Mouse (Mus musculus) midbrain, embryonic 14.5 days (tissue): ENCODE measurements around the gene Wnt3a. TPM values are rescaled to one million over a fixed set of nuclear protein-coding genes. Genes with fewer than 3 reads are reported as not detected.
A peak's percentile ranks its signal among the peaks of the same experiment; 100 is the strongest.

Experiments used
- ATAC-seq: fragments of 200-750 bp; cut with Nextera tagmentation; 2 replicates; pipeline ENCODE4 v1.8.0; 2017; ENCODE audit warnings: moderate number of reproducible peaks, moderate library complexity; ENCODE audit not compliant: low FRiP score, low TSS enrichment
- DNase-seq: peaks from one replicate; pipeline ENCODE4 v3.0.0-alpha.2; 2015
- H3K27ac ChIP-seq: fragments of 300-500 bp; sonication (generic); replicated peaks from 2 replicates; pipeline ENCODE4 v1.5.1; 2014; ENCODE audit warnings: mild to moderate bottlenecking, low read depth, low read length, moderate library complexity
- H3K27me3 ChIP-seq: fragments of 300-500 bp; sonication (generic); 2 replicates; pipeline ENCODE4 v1.6.1; 2014; ENCODE audit warnings: low read length, control low read depth, mixed read lengths; ENCODE audit not compliant: control insufficient read depth, insufficient read depth
- H3K36me3 ChIP-seq: fragments of 300-500 bp; sonication (generic); 2 replicates; pipeline ENCODE4 v1.6.1; 2014; ENCODE audit warnings: low read length, control low read depth; ENCODE audit not compliant: control insufficient read depth, insufficient read depth
- H3K4me1 ChIP-seq: fragments of 300-500 bp; sonication (generic); 2 replicates; pipeline ENCODE4 v1.6.1; 2014; ENCODE audit warnings: mild to moderate bottlenecking, antibody characterized with exemption, low read length, control low read depth; ENCODE audit not compliant: control insufficient read depth, insufficient read depth
- H3K4me2 ChIP-seq: fragments of 300-500 bp; sonication (generic); 2 replicates; pipeline ENCODE4 v1.6.1; 2014; ENCODE audit warnings: mild to moderate bottlenecking, low read length, moderate library complexity
- H3K4me3 ChIP-seq: fragments of 300-500 bp; sonication (generic); replicated peaks from 2 replicates; pipeline ENCODE4 v1.5.1; 2014; ENCODE audit warnings: low read depth, low read length
- H3K9ac ChIP-seq: fragments of 300-500 bp; sonication (generic); replicated peaks from 2 replicates; pipeline ENCODE4 v1.6.1; 2014; ENCODE audit warnings: mild to moderate bottlenecking, low read length, moderate library complexity
- H3K9me3 ChIP-seq: fragments of 300-500 bp; sonication (generic); 2 replicates; pipeline ENCODE4 v1.6.1; 2016; ENCODE audit warnings: low read length, control low read depth, mixed read lengths; ENCODE audit not compliant: control insufficient read depth
- WGBS: fragments of 180-500 bp; shearing (Covaris S2); extraction: QIAGEN DNeasy Blood & Tissue Kit; methylation state at CpG from one replicate; pipeline ENCODE4 v1.1.7; 2014; 5-methylcytosine and 5-hydroxymethylcytosine counted together
- polyA plus RNA-seq: library from polyadenylated mRNA; unstranded; fragments of >200 nt; fragmentation: Nextera tagmentation; extraction: Ambion mirVana; gene quantifications from 2 replicates; pipeline ENCODE4 v1.2.1, GENCODE M21; 2014

The Wnt3a gene
- polyA plus RNA-seq, 1 experiment from 2014 or later: 0.46 TPM

DNA sequence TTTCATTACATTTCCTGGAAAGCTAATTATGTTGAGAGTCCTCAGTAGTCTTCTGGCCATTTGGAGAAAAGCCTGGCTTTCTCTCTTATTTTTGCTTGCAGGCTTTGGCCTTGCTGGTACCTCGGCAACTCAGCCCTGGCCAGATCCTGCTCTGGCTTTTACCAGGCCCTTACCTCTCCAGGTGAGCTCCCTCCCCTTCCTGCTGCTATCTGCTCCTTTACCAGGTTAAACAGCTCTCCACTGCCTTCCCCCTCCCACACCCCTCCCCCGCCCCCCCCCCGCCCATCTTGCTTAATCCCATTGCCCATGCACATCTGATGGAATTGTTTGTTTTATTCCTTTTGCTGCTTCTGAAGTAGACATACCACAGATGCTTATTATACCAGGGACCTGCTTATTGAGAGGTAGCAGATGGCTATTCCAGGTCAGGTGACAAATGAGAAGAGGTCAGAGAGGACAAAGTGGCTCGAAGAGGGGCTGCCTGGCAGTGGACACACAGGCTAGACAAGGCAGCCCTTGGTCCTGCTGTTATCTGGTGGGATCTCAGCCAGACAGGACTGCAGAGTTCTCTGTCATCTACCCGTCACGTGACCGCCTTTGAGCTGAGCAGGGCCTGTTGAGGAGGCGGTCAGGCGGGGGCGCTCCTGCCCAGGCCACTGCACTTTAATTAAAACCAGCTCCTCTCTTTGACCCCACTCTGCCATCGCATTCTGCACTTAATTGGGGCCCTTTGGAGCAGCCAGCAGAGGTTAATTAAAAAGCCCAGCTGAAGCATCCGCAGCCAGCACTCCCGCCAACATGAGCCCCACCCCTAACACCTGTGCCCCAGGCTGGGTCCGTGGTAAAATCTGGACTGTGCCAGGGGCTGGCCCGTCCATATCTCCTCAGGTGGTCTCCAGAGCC is 51.8 kb downstream of the Wnt3a start:
- no peaks in the 10 kb centered on the region for H3K36me3 ChIP-seq
- no peak overlapping the region for H3K4me2 ChIP-seq
- H3K27ac ChIP-seq: no peak overlapping the region
- H3K9me3 ChIP-seq: no peaks in the 10 kb centered on the region
- peaks cover 13% of the 10 kb centered on the region; the same call in 1 of the 2 replicates for H3K4me1 ChIP-seq
- DNase-seq (peak; percentile 76), ATAC-seq (peak; percentile 53)
- no peak overlapping the region for H3K9ac ChIP-seq
- 4% methylated on average over 15 of the region's 15 CpGs for WGBS
- 0 out of 2 replicates have a peak, but pooled peaks cover 3% of the 10 kb centered on the region for H3K27me3 ChIP-seq
- no peak overlapping the region for H3K4me3 ChIP-seq

DNA sequence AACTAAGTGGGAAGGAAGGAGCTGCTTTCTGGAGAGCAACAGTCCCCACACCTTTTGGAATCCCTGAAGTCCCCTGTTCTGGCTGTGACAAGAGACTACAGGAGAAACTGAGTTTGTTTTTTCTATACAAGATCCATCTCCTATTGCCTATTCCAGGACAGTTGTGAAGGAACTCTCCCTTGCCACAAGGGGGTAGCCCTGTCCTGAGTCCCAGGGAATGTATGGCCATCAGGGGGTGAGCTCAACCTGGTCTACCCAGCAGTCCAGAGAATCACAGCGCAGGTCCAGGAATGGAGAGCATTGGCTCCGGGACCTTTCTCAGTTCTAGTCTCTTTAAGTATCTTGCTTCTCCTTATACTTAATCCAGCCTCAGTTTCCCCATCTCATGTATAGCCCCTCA is 57.8 kb downstream of the Wnt3a start:
- ATAC-seq (no peak), DNase-seq (no peak)
- Histone ChIP-seq H3K4me2 (no peak overlapping the region), H3K27ac (no peak overlapping the region), H3K9me3 (no peaks in the 10 kb centered on the region), H3K4me3 (no peak overlapping the region), H3K4me1 (peaks cover 4% of the 10 kb centered on the region; the same call in 1 of the 2 replicates), H3K36me3 (no peaks in the 10 kb centered on the region), H3K27me3 (0 out of 2 replicates have a peak, but pooled peaks cover 3% of the 10 kb centered on the region), H3K9ac (no peak overlapping the region)
- WGBS: 57% methylated on average over 2 of the region's 2 CpGs

DNA sequence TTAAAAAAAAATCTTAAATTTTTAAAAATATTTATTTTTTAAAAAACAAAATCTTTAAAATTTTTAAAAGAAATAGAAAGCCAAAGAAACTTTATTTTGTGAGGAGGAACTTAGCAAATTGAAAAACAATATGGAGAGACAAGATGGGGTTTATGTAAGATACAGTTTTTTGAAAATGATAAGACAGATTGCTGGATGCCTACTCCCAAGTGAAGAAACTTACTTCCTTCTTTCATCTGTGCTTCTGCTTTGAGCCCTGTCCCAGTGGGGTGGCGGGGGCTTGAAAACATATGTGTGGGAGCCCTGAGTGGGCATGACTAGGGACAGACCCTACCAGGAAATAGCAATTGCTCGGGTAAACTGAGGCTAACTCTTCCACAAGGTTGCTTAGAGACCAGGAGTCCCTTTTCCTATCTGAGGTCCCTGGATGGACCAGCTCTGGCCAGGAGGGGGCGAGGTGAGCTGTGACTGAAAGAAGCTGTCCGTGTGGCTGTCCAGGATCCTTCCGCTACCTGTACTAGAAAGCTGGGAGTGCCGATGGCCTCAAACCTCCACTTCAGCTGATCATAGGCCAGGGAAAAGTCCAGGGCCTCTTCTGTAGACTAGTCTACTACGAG is 60.3 kb downstream of the Wnt3a start:
- no peak overlapping the region for H3K27ac ChIP-seq
- WGBS: 14% methylated on average over 7 of the region's 7 CpGs
- DNase-seq: peak; percentile 76
- H3K4me2 ChIP-seq: no peak overlapping the region
- no peak for ATAC-seq
- no peak overlapping the region for H3K9ac ChIP-seq
- no peak overlapping the region for H3K4me3 ChIP-seq
- H3K27me3 ChIP-seq: no peaks in the 10 kb centered on the region
- peaks cover 22% of the 10 kb centered on the region for H3K4me1 ChIP-seq
- no peaks in the 10 kb centered on the region for H3K36me3 ChIP-seq
- H3K9me3 ChIP-seq: no peaks in the 10 kb centered on the region

DNA sequence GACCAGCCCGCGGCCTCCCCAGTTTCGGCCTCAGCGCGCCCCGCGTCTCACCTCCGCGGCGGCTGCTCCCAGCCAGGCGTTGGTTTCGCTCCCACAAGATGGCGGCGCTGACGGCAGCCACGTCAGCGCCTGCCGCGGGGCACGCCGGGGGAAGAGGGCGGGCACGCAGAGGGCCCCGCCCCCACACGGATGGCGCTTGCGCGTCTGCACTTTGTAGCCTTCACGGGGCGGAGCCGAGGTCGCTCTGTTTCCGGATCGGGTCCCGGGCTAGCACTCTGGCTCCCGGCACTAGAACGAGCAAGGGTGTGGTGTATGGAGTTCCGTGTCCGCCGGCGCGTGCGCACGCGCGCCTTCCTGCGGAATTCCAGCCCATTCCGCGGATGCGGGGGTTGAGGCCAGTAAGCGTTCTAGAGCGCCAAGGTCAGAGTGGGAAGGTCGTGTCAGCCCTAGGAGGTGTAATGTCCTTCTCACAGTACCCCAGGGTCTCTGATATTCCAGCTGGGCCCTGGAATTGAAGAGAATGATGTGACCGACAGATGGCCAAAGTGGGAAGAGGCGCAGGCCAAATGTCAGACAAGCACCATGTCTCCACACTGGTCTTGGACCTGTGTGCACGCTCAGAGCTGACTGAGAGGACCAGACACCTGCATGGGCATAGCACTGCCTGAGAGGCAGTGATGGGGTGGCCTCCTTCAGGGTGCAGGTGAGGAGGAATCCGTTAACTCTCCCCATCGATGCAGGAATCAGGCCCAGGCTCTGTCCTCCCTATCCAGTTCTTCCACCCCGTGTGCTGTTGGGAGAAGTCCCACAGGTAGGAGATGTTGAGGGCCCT is 62.2 kb downstream of the Wnt3a start, which contains the start of gene Arf1:
Arf1 (minus strand) TSS at position 149 of the 832 bp plus-strand sequence.
- no peaks in the 10 kb centered on the region for H3K27me3 ChIP-seq
- H3K9me3 ChIP-seq: no peaks in the 10 kb centered on the region
- peaks cover 27% of the 10 kb centered on the region for H3K4me1 ChIP-seq
- DNase-seq (peak; percentile 99), ATAC-seq (peak; percentile 95)
- WGBS: 5% methylated on average over 59 of the region's 59 CpGs
- H3K9ac ChIP-seq: peak within 1 kb of the TSS; percentile 76
- peak within 1 kb of the TSS; percentile 92 for H3K27ac ChIP-seq
- H3K4me2 ChIP-seq: peak within 1 kb of the TSS; percentile 96
- 0 out of 2 replicates have a peak, but pooled peaks cover 6% of the 10 kb centered on the region for H3K36me3 ChIP-seq
- peak within 1 kb of the TSS; percentile 73 for H3K4me3 ChIP-seq

DNA sequence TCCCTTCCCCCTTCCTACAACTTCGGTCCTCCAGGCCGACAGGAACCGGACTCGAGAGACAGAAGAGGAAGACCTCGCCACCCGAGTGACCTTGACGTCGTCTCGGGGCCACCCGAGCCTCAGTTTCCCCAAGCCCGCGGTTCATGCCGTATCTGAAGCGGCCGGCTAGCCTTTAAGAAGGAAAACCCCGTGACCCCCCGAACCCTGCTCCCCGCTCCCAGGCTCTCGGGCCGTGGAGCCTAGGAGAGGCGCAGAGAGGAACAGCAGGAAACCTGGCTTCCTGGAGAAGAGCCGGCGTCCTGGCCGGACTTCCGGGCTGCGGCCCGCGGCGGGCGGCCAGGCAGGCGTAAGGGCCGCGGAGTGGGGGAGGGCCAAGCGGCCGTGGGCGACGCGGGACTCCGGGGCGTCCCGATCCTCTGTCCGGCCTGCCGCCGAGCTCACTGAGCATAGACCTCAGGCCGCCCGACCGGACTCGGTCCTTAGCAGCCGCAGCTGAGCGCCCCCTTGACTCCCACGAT is 62.9 kb downstream of the Wnt3a start:
- peak overlapping the region; percentile 73 for H3K4me3 ChIP-seq
- no peaks in the 10 kb centered on the region for H3K9me3 ChIP-seq
- 0% methylated on average over 50 of the region's 51 CpGs for WGBS
- no peaks in the 10 kb centered on the region for H3K27me3 ChIP-seq
- DNase-seq (no peak), ATAC-seq (peak; percentile 73)
- H3K27ac ChIP-seq: peak overlapping the region; percentile 92
- H3K4me2 ChIP-seq: peak overlapping the region; percentile 96
- H3K36me3 ChIP-seq: 0 out of 2 replicates have a peak, but pooled peaks cover 6% of the 10 kb centered on the region
- H3K4me1 ChIP-seq: peaks cover 27% of the 10 kb centered on the region
- peak overlapping the region; percentile 76 for H3K9ac ChIP-seq

DNA sequence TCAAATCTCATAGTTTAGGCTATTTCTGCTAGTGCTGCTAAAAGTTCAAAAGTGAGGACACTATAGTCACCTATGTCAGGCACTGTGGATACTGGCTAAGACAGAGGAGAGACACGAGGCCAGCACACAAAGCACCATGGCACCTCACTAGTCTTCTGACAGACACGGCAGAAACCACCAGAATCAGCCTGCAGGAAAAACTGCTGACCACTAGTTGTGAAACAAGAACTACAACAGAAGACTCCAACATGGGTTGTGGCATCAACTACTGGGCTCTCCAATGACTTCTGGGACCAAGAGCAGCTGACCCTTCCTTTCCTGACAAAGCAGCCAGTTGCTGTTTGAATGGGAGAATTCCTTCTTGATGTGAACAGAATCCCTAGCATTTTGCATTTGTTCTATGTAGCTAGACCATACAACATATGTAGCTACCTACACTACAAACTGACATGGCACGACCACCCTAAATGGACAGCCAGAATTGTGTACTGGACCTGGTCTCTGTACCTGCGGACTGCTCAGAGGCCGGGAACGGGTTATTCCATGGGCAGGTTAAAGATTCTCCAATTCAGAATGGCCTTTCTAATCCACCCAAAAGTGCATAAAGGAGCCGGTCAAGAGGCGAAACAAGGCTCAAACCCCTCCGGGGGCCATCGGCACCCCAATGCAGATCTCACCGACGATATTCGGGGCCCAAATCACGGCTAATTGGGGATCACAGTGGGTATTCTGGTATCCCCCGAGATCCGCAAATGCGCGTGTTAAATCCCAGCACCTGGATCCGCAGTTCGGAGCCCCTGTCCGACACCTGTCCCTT is 63.6 kb downstream of the Wnt3a start:
- 5% methylated on average over 21 of the region's 21 CpGs for WGBS
- Histone ChIP-seq H3K36me3 (0 out of 2 replicates have a peak, but pooled peaks cover 6% of the 10 kb centered on the region), H3K4me2 (peak overlapping the region; percentile 96), H3K27me3 (no peaks in the 10 kb centered on the region), H3K9me3 (no peaks in the 10 kb centered on the region), H3K4me1 (peaks cover 27% of the 10 kb centered on the region), H3K4me3 (peak overlapping the region; percentile 73), H3K27ac (peak overlapping the region; percentile 92), H3K9ac (peak overlapping the region; percentile 76)
- DNase-seq (peak; percentile 12), ATAC-seq (no peak)

DNA sequence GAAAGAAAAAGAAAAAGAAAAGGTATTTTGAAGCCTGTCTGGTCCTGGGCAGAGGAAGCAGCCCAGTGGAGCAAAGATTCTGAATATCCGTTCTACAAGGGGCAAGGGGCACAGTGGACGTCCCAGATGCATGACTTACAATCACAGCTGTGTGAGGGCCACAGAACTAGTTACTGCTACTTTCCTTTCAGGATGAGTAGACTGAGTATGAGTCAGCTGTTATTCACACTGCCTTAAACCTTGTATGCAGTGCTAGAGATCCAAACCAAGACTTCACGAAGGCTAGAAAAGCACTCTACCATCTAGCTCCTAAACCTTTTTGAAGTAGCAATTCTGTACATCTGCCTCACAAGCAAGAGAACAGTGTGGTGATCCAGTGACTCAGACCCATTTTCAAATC is 64.3 kb downstream of the Wnt3a start:
- DNase-seq: no peak
- H3K27ac ChIP-seq: no peak overlapping the region

More for the DNA sequence above, 64.3 kb downstream of the Wnt3a start:
- peak overlapping the region; percentile 76; the same call in 1 of the 2 replicates for H3K9ac ChIP-seq
- H3K4me2 ChIP-seq: peak overlapping the region; percentile 96
- no peak for ATAC-seq
- H3K9me3 ChIP-seq: no peaks in the 10 kb centered on the region
- H3K36me3 ChIP-seq: 0 out of 2 replicates have a peak, but pooled peaks cover 6% of the 10 kb centered on the region
- H3K4me3 ChIP-seq: peak overlapping the region; percentile 73
- peaks cover 31% of the 10 kb centered on the region for H3K4me1 ChIP-seq
- WGBS: 73% methylated on average over 3 of the region's 3 CpGs
- no peaks in the 10 kb centered on the region for H3K27me3 ChIP-seq
